Mouse (Mus musculus): ENCODE data around the gene Abce1. TPM values are rescaled to one million over a fixed set of nuclear protein-coding genes. Genes with fewer than 3 reads are reported as not detected.

The Abce1 gene
- total and polyA plus RNA-seq, 2 experiments from 2014 or later = 61.3 to 78.5 TPM

DNA sequence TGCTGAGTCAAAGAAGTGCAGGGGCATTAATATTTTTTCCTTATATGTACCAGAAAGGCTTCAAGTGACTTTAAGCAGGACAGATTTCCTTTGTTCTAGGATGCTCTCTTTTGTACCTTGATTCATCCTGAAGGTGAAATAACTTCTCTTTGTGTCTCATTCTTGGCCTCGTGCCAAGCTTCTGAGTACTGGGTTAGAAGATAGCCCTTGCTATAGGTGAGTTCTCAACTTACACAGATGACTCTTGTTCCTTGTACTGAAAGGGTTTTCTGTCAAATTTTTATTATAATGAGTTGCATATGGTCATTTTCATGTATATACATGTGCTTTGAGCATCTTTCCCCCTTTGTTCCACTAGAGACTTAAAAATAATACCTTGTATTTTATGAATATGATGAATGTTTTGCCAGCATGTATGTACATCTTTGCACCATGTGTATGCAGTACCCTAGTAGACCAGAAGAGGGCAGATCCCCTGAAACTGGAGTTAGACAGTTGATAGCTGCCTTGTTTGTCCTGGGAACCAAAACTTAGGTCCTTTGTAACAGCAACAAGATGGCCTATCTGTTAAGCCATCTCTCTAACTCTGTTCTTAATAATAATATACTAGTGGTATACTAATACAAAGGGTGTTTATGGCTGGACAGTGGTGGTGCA lies 61.3 kb downstream of the Abce1 start:
- Histone ChIP-seq H3K9ac (replicated peaks; ENCODE audit: low read length) (no peak overlapping the region), H3K4me3 (ENCODE audit: low read length) (no peak overlapping the region), H3K4me1 (ENCODE audit: insufficient read depth, low read length) (no peaks in the 10 kb centered on the region), H3K27ac (no peak overlapping the region), H3K36me3 (ENCODE audit: insufficient read depth, low read length) (no peaks in the 10 kb centered on the region; the same call in 1 of the 2 replicates), H3K27me3 (ENCODE audit: insufficient read depth, low read length) (no peaks in the 10 kb centered on the region), H3K9me3 (ENCODE audit: low read length) (no peaks in the 10 kb centered on the region), H3K4me2 (ENCODE audit: low read depth, low read length) (no peak overlapping the region)
- ATAC-seq = no peak
- 82% methylated on average over 1 of the region's 1 CpGs for WGBS
- peak; percentile 29 for DNase-seq (ENCODE audit: low spot score)
- peak; percentile 70 for TF ChIP-seq CTCF (IDR thresholded peaks at IDR 0.05; ENCODE audit: low read depth)

DNA sequence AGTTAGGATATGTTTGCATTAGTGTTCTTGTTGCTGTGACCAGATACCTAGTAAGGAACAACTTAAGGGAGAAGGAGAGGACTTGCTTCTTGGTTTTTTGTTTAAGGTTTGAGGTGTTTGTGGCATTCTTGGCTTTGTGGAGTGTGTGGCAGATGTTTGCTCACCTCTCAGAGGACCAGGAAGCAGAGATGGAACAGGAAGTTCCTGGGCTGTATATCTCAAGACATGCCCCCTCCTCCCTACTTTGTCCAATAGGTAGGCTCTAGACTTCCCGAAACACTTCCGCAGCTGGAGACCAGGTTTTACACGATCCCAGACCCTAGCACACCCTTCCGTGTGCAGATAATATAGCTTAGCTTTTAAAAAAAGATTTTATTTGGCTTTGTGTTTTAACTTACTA lies 62.0 kb downstream of the Abce1 start:
- Histone ChIP-seq H3K9ac (replicated peaks; ENCODE audit: low read length) (no peak overlapping the region), H3K36me3 (ENCODE audit: insufficient read depth, low read length) (no peaks in the 10 kb centered on the region; the same call in 1 of the 2 replicates), H3K4me2 (ENCODE audit: low read depth, low read length) (no peak overlapping the region), H3K9me3 (ENCODE audit: low read length) (no peaks in the 10 kb centered on the region), H3K27me3 (ENCODE audit: insufficient read depth, low read length) (no peaks in the 10 kb centered on the region), H3K27ac (no peak overlapping the region), H3K4me3 (ENCODE audit: low read length) (no peak overlapping the region), H3K4me1 (ENCODE audit: insufficient read depth, low read length) (no peaks in the 10 kb centered on the region)
- ATAC-seq = no peak
- DNase-seq (ENCODE audit: low spot score) = no peak
- TF ChIP-seq CTCF (IDR thresholded peaks at IDR 0.05; ENCODE audit: low read depth) = no peak
- WGBS = 91% methylated on average over 4 of the region's 4 CpGs

DNA sequence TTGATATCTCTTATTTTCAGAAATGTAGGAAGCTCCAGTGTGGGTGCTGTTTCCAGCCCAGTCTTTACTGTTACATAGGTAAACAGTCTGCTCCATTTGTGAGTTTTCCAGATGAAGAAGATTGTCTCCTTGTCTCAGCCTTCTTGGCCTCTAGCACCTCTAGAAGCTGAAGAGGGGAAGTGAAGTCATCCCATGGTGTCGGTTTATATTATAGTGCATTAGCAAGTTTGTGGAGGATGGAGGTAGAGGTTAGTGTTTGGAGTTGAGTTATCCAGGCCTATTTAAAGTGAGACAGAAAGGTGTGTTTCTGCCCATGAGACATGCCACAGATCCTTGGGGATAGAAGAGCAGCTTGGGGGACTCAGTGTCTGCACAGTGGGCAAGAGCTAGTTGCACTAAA lies 70.4 kb downstream of the Abce1 start:
- no peak overlapping the region; the same call in 1 of the 2 replicates for H3K9ac ChIP-seq (replicated peaks; ENCODE audit: low read length)
- H3K9me3 ChIP-seq (ENCODE audit: low read length) = no peaks in the 10 kb centered on the region
- DNase-seq (ENCODE audit: low spot score) = no peak

DNA sequence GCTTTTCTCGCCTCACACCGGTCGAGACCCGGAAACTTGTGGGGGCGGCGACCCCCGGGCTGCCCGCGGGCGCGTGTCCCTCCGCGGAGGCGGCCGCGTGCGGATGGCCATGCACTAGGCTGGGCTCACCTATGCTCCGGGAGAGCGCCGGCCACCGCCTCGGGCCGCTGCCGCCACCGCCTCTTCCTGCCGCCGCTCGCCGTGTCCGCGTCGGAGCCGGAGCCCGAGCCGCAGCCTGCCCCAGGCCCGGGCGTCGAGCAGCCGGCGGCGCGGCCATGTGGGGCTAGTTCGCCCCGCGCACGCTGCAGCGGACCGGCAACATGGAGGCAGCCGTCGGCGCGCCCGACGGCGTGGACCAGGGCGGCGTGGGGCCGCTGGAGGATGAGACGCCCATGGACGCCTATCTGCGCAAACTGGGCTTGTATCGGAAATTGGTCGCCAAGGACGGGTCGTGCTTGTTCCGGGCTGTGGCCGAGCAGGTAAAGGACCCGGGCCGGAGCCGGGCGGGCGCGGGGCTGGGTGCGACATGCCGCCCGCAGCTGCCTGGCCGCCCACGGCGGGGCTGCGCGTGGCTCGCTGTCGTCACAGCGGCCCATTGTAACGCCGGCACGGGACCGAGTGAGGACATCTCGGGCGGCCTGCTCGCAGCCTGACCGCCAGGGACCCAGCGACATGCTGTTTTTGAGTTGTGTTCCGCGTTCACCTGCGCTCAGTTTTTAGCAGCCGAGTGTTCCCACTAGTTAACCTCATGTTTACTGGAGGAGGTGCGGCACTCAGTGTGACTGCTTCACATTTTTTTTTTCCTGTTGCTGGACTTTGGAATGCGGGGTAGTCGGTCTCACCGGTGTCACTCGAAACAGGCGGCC lies 71.7 kb downstream of the Abce1 start, which contains the start of gene Otud4:
Gene Otud4, plus strand, starts transcription at position 33 of the 866 bp plus-strand sequence.
- Histone ChIP-seq H3K4me3 (ENCODE audit: low read length) (peak within 1 kb of the TSS; percentile 89), H3K9me3 (ENCODE audit: low read length) (no peaks in the 10 kb centered on the region), H3K36me3 (ENCODE audit: insufficient read depth, low read length) (no peaks in the 10 kb centered on the region; the same call in 1 of the 2 replicates), H3K27ac (peak within 1 kb of the TSS; percentile 97), H3K9ac (replicated peaks; ENCODE audit: low read length) (peak within 1 kb of the TSS; percentile 85), H3K4me2 (ENCODE audit: low read depth, low read length) (peak within 1 kb of the TSS; percentile 80), H3K27me3 (ENCODE audit: insufficient read depth, low read length) (no peaks in the 10 kb centered on the region), H3K4me1 (ENCODE audit: insufficient read depth, low read length) (peaks cover 17% of the 10 kb centered on the region)
- DNase-seq (ENCODE audit: low spot score) = peak; percentile 68
- WGBS = under 1% methylated on average over 86 of the region's 103 CpGs
- peak; percentile 44 for ATAC-seq
- peak; percentile 48 for TF ChIP-seq CTCF (IDR thresholded peaks at IDR 0.05; ENCODE audit: low read depth)

More for the DNA sequence above, 70.4 kb downstream of the Abce1 start:
- H3K4me3 ChIP-seq (ENCODE audit: low read length) = peak overlapping the region; percentile 89
- no peak for TF ChIP-seq CTCF (IDR thresholded peaks at IDR 0.05; ENCODE audit: low read depth)
- H3K4me2 ChIP-seq (ENCODE audit: low read depth, low read length) = peak overlapping the region; percentile 80
- peaks cover 17% of the 10 kb centered on the region for H3K4me1 ChIP-seq (ENCODE audit: insufficient read depth, low read length)
- H3K27me3 ChIP-seq (ENCODE audit: insufficient read depth, low read length) = no peaks in the 10 kb centered on the region
- 25% methylated on average over 1 of the region's 1 CpGs for WGBS
- no peaks in the 10 kb centered on the region; the same call in 1 of the 2 replicates for H3K36me3 ChIP-seq (ENCODE audit: insufficient read depth, low read length)
- H3K27ac ChIP-seq = no peak overlapping the region
- no peak for ATAC-seq

DNA sequence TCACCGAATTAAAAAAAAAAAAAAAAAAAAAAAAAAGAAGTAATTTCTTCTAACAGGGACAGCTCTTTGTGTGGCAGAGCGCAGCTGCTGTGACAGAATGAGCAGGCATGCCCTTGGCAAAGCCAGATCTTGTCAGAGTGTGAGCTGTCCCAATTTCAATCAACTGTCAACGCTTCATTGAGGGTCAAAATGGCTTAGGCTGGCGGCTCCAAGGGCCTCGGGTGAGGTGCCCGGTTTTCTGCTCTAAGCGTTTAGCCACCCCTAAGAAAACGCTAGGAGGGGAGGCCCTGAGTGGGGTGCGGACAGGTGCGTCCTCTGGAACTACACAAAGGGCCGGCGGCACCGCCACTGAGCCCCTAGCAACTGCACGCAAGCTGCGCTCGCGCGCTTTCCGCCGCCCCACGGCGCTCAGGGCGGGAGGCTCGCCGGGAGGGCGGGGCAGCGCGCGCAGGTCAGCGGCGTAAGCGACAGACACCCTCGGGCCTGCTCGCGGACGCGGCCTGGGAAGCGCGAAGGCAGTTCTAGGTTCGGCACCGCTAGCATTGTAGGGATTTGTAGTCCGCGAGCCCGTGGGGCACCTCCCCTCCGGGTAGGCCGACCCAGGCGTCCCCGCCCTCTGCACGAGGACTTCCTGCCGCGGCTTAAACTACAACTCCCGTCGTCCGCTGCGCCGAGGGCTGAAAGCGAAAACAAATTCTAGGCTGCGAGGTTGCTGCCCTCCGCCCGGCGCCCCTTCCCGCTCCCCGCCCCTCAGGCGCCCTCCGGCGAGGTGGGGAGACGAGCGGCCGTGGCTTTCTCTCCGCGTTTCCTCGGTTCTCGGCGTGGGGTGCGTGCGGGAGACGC lies 72.6 kb downstream of the Abce1 start:
- peak; percentile 99 for DNase-seq (ENCODE audit: low spot score)
- H3K27ac ChIP-seq = peak overlapping the region; percentile 97
- H3K4me1 ChIP-seq (ENCODE audit: insufficient read depth, low read length) = peaks cover 17% of the 10 kb centered on the region
- no peaks in the 10 kb centered on the region for H3K9me3 ChIP-seq (ENCODE audit: low read length)
- H3K4me2 ChIP-seq (ENCODE audit: low read depth, low read length) = peak overlapping the region; percentile 80
- no peaks in the 10 kb centered on the region; the same call in 1 of the 2 replicates for H3K36me3 ChIP-seq (ENCODE audit: insufficient read depth, low read length)
- no peak for TF ChIP-seq CTCF (IDR thresholded peaks at IDR 0.05; ENCODE audit: low read depth)
- ATAC-seq = peak; percentile 99
- peak overlapping the region; percentile 85 for H3K9ac ChIP-seq (replicated peaks; ENCODE audit: low read length)
- no peaks in the 10 kb centered on the region for H3K27me3 ChIP-seq (ENCODE audit: insufficient read depth, low read length)
- WGBS = under 1% methylated on average over 74 of the region's 77 CpGs
- H3K4me3 ChIP-seq (ENCODE audit: low read length) = peak overlapping the region; percentile 89
